Mouse (Mus musculus) thymus, adult 2 months (tissue): ENCODE results near the gene Hpcal1.

Source experiments
- CTCF ChIP-seq: fragments of 200-500 bp; IDR thresholded peaks from 2 replicates; pipeline ENCODE4 v1.5.1; 2012; ENCODE audit warnings: mild to moderate bottlenecking, control low read depth, low read length, moderate library complexity, borderline replicate concordance; ENCODE audit not compliant: control insufficient read depth, poor library complexity, insufficient read depth; ENCODE audit errors: extremely low read depth
- POLR2A ChIP-seq: fragments of 200-500 bp; IDR thresholded peaks from 2 replicates; pipeline ENCODE4 v1.6.1; 2012; ENCODE audit warnings: mild to moderate bottlenecking, low read length, control low read depth, moderate library complexity; ENCODE audit not compliant: control insufficient read depth, poor library complexity, insufficient read depth; ENCODE audit errors: extremely low read depth

DNA sequence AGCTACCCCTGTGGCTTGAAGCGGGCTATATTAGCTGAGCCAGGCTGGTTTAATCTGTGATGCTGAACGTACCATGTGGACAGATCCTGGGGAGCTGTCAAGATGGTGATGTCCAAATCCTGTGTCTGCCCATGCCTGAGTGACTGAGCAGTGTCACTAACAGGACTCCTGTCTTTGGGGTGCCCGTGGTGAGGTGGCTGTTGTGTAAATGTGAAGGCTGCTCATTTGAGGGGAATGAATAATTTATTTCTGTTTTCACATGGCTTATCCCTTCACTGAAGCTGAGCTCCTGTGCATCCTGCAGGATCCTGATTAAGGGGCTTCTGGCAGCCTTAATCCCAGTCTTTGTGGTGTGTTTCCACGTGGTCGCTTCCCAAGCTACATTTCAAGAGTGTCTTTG, 62.2 kb downstream of the Hpcal1 start:
- TF ChIP-seq POLR2A, result no peak
- TF ChIP-seq CTCF, result no peak
